ENCODE assay signal across 8 mouse cellular contexts in the genomic region with DNA sequence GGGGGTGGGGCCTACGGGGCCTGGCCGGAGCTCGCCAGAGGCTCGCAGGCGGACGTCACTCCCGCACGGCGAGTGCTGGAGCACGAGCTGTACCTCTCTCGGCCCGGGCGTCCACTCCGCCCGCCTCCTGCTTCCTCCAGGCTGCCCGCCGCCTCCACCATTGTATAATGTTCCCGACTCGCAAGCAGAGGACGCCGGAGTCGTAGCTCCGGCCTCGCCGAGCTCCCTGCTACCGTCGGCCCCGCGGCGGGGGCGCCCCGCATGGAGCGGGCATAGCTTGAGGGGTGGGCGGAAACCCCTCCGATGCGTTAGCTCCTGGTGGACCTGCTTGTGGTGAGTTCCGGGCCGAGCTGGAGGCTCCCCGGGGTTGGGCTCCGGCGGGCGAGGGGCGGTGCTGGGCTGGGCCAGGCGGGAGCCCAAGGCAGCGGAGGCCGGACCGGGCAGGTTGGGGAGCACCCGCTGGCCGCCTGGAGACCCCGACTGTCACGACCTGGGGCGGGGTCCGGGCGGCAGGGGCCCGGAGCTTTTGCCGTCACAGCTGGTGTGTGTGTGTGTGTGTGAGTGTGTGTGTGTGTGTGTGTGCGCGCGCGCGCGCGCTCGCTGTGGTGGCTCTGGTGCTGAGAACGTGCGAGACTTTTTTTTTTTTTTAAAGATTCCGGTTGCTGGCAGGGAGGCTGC.
DNase-seq lines count a peak whose midpoint lies in the region; ATAC-seq and TF ChIP-seq lines count a peak whose summit lies in the region.

No protein-coding gene starts in this region.

- 0 out of 2 replicates have a peak, but pooled peaks have one; percentile 10 for TF ChIP-seq POLR2A in thymus, adult 2 months (IDR thresholded peaks at IDR 0.05; ENCODE audit: control insufficient read depth, extremely low read depth, insufficient read depth, low read length, poor library complexity)

- peak overlapping the region; percentile 79 for H3K4me2 ChIP-seq in heart, embryonic 12.5 days
- peak overlapping the region; percentile 93 for H3K4me2 ChIP-seq in forebrain, embryonic 16.5 days (ENCODE audit: low read length)
- peak overlapping the region; percentile 71 for H3K4me2 ChIP-seq in intestine, embryonic 14.5 days (ENCODE audit: low read length)
- H3K4me2 ChIP-seq in lung, embryonic 14.5 days: peak overlapping the region; percentile 78
- H3K4me2 ChIP-seq in neural tube, embryonic 15.5 days: peak overlapping the region; percentile 67

- peak; percentile 91 for ATAC-seq in heart, embryonic 12.5 days (ENCODE audit: insufficient number of reproducible peaks, low FRiP score)
- ATAC-seq in forebrain, embryonic 16.5 days: peak; percentile 89
- ATAC-seq in intestine, embryonic 14.5 days (replicated peaks; ENCODE audit: low FRiP score, low TSS enrichment, low read depth): peak; percentile 95
- peak; percentile 92 for ATAC-seq in lung, embryonic 14.5 days (ENCODE audit: insufficient read depth)
- ATAC-seq in neural tube, embryonic 15.5 days (ENCODE audit: low FRiP score): peak; percentile 93

- no peak for DNase-seq in heart, adult 8-10 months (ENCODE audit: low spot score)
- DNase-seq in adrenal gland, postnatal 25 days: peak; percentile 74
- DNase-seq in intestine, embryonic 14.5 days (ENCODE audit: low spot score): peak; percentile 94
- DNase-seq in lung, embryonic 14.5 days: peak; percentile 81
- DNase-seq in thymus, adult 2 months: peak; percentile 75

- under 1% methylated on average over 52 of the region's 67 CpGs for WGBS in heart, embryonic 12.5 days
- under 1% methylated on average over 61 of the region's 67 CpGs for WGBS in forebrain, embryonic 16.5 days
- under 1% methylated on average over 60 of the region's 67 CpGs for WGBS in intestine, embryonic 14.5 days
- WGBS in lung, embryonic 14.5 days: under 1% methylated on average over 63 of the region's 67 CpGs
- 1% methylated on average over 60 of the region's 67 CpGs for WGBS in neural tube, embryonic 15.5 days
- WGBS in thymus, adult 2 months: under 1% methylated on average over 62 of the region's 67 CpGs

- H3K9me3 ChIP-seq in heart, embryonic 12.5 days (replicated peaks): no peaks in the 10 kb centered on the region
- no peaks in the 10 kb centered on the region for H3K9me3 ChIP-seq in forebrain, embryonic 16.5 days (ENCODE audit: control insufficient read depth, low read length)
- no peaks in the 10 kb centered on the region for H3K9me3 ChIP-seq in intestine, embryonic 14.5 days (ENCODE audit: control insufficient read depth, low read length)
- no peaks in the 10 kb centered on the region for H3K9me3 ChIP-seq in lung, embryonic 14.5 days (ENCODE audit: low read depth, low read length)
- H3K9me3 ChIP-seq in neural tube, embryonic 15.5 days (replicated peaks): no peaks in the 10 kb centered on the region

- TF ChIP-seq CTCF in lung, embryonic 14.5 days (IDR thresholded peaks at IDR 0.05; ENCODE audit: low read depth): no peak
- peak; percentile 49; the same call in 1 of the 2 replicates for TF ChIP-seq CTCF in thymus, adult 2 months (IDR thresholded peaks at IDR 0.05; ENCODE audit: borderline replicate concordance, control insufficient read depth, extremely low read depth, insufficient read depth, low read length, poor library complexity)

- H3K27me3 ChIP-seq in heart, embryonic 12.5 days (replicated peaks): no peaks in the 10 kb centered on the region
- no peaks in the 10 kb centered on the region for H3K27me3 ChIP-seq in forebrain, embryonic 16.5 days (replicated peaks; ENCODE audit: control insufficient read depth, insufficient read depth, low read length)
- H3K27me3 ChIP-seq in intestine, embryonic 14.5 days (replicated peaks; ENCODE audit: control insufficient read depth, insufficient read depth, low read length): no peaks in the 10 kb centered on the region
- H3K27me3 ChIP-seq in lung, embryonic 14.5 days (ENCODE audit: insufficient read depth, low read length): no peaks in the 10 kb centered on the region
- H3K27me3 ChIP-seq in neural tube, embryonic 15.5 days (replicated peaks): no peaks in the 10 kb centered on the region
- no peaks in the 10 kb centered on the region for H3K27me3 ChIP-seq in thymus, adult 2 months (ENCODE audit: control insufficient read depth, insufficient read depth, low read length)

- peaks cover 49% of the 10 kb centered on the region for H3K4me1 ChIP-seq in heart, embryonic 12.5 days (replicated peaks)
- peaks cover 23% of the 10 kb centered on the region for H3K4me1 ChIP-seq in forebrain, embryonic 16.5 days (replicated peaks; ENCODE audit: control insufficient read depth, insufficient read depth, low read length)
- peaks cover 21% of the 10 kb centered on the region for H3K4me1 ChIP-seq in intestine, embryonic 14.5 days (replicated peaks; ENCODE audit: control insufficient read depth, insufficient read depth, low read length)
- peaks cover 9% of the 10 kb centered on the region for H3K4me1 ChIP-seq in lung, embryonic 14.5 days (ENCODE audit: insufficient read depth)
- H3K4me1 ChIP-seq in neural tube, embryonic 15.5 days: peaks cover 32% of the 10 kb centered on the region
- peaks cover 16% of the 10 kb centered on the region for H3K4me1 ChIP-seq in thymus, adult 2 months (replicated peaks; ENCODE audit: control insufficient read depth, insufficient read depth, low read length)

- no peaks in the 10 kb centered on the region for H3K36me3 ChIP-seq in heart, embryonic 12.5 days
- H3K36me3 ChIP-seq in forebrain, embryonic 16.5 days (ENCODE audit: control insufficient read depth, insufficient read depth): no peaks in the 10 kb centered on the region
- H3K36me3 ChIP-seq in intestine, embryonic 14.5 days (ENCODE audit: control insufficient read depth, insufficient read depth, low read length): no peaks in the 10 kb centered on the region
- H3K36me3 ChIP-seq in lung, embryonic 14.5 days (ENCODE audit: insufficient read depth): no peaks in the 10 kb centered on the region
- no peaks in the 10 kb centered on the region for H3K36me3 ChIP-seq in neural tube, embryonic 15.5 days
- H3K36me3 ChIP-seq in thymus, adult 2 months (ENCODE audit: control insufficient read depth, insufficient read depth, low read length): no peaks in the 10 kb centered on the region

- H3K27ac ChIP-seq in heart, embryonic 12.5 days (ENCODE audit: poor library complexity, severe bottlenecking): peak overlapping the region; percentile 98
- peak overlapping the region; percentile 91 for H3K27ac ChIP-seq in forebrain, embryonic 16.5 days (ENCODE audit: low read length)
- peak overlapping the region; percentile 99 for H3K27ac ChIP-seq in intestine, embryonic 14.5 days (ENCODE audit: low read depth)
- H3K27ac ChIP-seq in lung, embryonic 14.5 days (ENCODE audit: low read depth): peak overlapping the region; percentile 100
- peak overlapping the region; percentile 96 for H3K27ac ChIP-seq in neural tube, embryonic 15.5 days (replicated peaks)
- H3K27ac ChIP-seq in thymus, adult 2 months (ENCODE audit: control insufficient read depth, insufficient read depth, low read length): peak overlapping the region; percentile 65

- H3K4me3 ChIP-seq in heart, embryonic 12.5 days: peak overlapping the region; percentile 59
- H3K4me3 ChIP-seq in forebrain, embryonic 16.5 days (replicated peaks; ENCODE audit: low read length): peak overlapping the region; percentile 98
- H3K4me3 ChIP-seq in intestine, embryonic 14.5 days (ENCODE audit: low read depth, low read length): peak overlapping the region; percentile 77
- peak overlapping the region; percentile 79 for H3K4me3 ChIP-seq in lung, embryonic 14.5 days (ENCODE audit: low read depth, low read length)
- H3K4me3 ChIP-seq in neural tube, embryonic 15.5 days (replicated peaks): peak overlapping the region; percentile 89
- peak overlapping the region; percentile 96 for H3K4me3 ChIP-seq in thymus, adult 2 months (ENCODE audit: control insufficient read depth, insufficient read depth, low read length)

- H3K9ac ChIP-seq in heart, embryonic 12.5 days: peak overlapping the region; percentile 75
- peak overlapping the region; percentile 94 for H3K9ac ChIP-seq in forebrain, embryonic 16.5 days (replicated peaks; ENCODE audit: low read depth, low read length)
- peak overlapping the region; percentile 91 for H3K9ac ChIP-seq in intestine, embryonic 14.5 days (ENCODE audit: low read length)
- H3K9ac ChIP-seq in lung, embryonic 14.5 days: peak overlapping the region; percentile 93
- H3K9ac ChIP-seq in neural tube, embryonic 15.5 days (replicated peaks): peak overlapping the region; percentile 91
